Mouse (Mus musculus) gonadal fat pad, adult 2 months (tissue): Measurements from ENCODE around the gene Zfp941. TPM values are rescaled to one million over a fixed set of nuclear protein-coding genes. Genes with fewer than 3 reads are reported as not detected.

Experiments
- DNase-seq: peaks from one replicate; pipeline ENCODE4 v3.0.0-alpha.2; 2012; ENCODE audit warnings: low read depth
- polyA plus RNA-seq: library from polyadenylated mRNA; depleted of rRNA; stranded (reverse); fragments of >200 nt; gene quantifications from 2 replicates; pipeline ENCODE4 v1.2.3, GENCODE M21; 2012; rRNA removed

Gene Zfp941
- 0.20 and 0.30 TPM in 2 replicates for polyA plus RNA-seq

DNA sequence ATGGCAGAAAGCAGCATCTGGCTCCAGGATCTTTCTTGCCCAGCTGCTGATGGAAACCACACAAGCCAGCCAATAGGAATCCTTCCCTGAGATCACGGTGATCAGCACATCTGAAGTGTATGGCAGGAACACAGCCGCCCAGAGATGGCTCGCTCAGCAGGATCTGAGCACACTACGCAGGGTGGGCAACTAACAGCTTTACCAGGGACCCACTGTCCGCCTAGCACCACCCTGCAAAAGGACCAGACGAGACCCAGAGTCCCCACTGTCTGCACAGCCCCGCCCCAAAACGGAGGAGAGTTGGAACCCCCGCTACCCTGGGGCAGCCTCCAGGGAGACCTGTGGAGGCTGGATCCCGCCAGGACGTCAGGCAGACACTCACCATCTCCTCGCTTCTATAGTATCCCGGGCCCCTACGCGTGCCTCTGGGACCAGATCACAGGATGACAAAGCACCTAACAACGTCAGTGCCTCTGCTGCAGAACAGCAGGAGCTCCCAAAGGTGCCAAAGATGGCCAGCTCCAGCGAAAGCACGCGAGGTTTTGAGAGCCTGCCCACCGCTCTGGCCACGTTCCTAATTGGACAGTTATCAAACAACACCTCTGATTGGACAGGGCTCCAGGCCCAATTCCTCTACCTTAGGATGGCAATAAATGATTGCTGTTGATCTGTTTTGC lies at the start of gene Zfp941:
Zfp941 (minus strand) TSS at position 526 of the 677 bp plus-strand sequence.
- DNase-seq = no peak

GRCm38 (mm10) chr7:140864761-140865160 lies 42.8 kb upstream of the Zfp941 start:
- no peak for DNase-seq

GRCm38 (mm10) chr7:140860728-140861127 lies 38.8 kb upstream of the Zfp941 start:
- DNase-seq = no peak

GRCm38 (mm10) chr7:140859997-140860396 lies 38.0 kb upstream of the Zfp941 start:
- no peak for DNase-seq

GRCm38 (mm10) chr7:140858746-140859145 lies 36.8 kb upstream of the Zfp941 start:
- no peak for DNase-seq

DNA sequence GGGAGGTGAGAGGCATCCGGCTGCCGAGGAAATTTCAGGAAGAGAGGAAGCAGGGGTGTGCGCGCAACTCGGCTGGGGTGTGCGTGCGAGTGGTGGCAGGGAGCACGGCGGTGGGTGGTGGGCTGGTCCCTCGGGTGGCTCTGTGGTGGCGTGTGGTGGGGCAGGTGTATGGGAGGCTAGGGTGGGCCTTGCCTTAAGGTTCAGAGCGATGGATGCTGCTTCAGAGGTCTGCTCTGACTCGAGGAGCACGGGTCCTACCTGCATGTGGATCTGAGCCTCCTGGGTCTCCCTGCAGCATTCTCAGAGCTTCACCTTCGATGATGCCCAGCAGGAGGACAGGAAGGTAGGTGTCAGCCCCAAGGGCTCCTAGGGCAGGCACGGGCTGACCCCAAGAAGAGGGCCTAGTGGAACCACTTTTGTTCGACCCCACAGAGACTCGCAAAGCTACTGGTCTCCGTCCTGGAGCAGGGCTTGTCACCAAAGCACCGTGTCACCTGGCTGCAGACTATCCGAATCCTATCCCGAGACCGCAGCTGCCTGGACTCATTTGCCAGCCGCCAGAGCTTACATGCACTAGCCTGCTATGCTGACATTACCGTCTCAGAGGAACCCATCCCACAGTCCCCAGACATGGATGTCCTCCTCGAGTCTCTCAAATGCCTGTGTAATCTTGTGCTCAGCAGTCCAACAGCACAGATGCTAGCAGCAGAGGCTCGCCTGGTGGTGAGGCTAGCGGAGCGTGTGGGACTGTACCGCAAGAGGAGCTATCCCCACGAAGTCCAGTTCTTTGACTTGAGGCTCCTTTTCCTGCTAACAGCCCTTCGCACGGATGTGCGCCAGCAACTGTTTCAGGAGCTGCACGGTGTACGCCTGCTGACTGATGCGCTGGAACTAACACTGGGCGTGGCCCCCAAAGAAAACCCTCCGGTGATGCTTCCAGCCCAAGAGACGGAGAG lies 35.9 kb upstream of the Zfp941 start, which contains the start of gene Bet1l:
Bet1l (minus strand) TSS at position 28 of the 956 bp plus-strand sequence.
- DNase-seq = no peak

DNA sequence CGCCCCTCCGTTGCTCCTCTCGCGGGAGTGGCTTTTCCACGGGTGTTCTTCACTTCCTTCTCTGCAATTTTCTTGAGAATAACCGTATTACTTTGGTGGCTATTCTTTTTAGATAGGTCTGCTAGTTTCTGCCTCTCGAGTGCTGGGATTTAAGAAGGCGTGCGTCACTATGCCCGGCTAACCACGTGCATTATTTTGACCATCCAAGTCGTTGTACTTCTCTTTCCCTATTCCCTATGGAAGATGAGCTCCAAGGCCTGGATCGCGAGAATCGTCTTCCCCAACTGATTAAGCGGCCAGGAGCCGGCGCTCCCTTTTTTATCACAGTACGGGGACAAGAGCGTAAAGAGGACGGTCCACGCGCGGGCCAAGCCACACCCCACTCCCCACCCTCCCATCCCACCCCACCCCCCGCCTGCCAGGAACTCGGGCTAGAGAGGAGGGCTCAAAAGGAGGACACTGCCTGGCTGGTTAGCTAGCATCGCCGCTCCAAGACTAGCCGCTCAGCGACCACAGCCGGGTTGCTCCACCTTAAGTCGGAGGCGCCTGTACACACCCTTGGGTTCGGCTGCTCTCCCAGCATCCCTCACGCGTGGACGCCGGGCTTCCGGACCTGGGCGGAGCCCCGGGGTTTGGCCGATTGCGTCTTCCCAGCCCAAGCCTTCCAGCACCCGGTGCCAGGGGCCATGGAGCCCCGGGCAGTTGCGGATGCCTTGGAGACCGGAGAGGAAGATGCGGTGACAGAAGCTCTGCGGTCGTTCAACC lies 35.0 kb upstream of the Zfp941 start, which contains the start of gene Ric8a:
Ric8a (plus strand) TSS at position 173 of the 765 bp plus-strand sequence.
- no peak for DNase-seq

GRCm38 (mm10) chr7:140855860-140856784 lies 34.1 kb upstream of the Zfp941 start, which contains the start of gene Gm45785:
Gm45785 (minus strand) TSS chr7:140856331.
- DNase-seq = peak; percentile 83

DNA sequence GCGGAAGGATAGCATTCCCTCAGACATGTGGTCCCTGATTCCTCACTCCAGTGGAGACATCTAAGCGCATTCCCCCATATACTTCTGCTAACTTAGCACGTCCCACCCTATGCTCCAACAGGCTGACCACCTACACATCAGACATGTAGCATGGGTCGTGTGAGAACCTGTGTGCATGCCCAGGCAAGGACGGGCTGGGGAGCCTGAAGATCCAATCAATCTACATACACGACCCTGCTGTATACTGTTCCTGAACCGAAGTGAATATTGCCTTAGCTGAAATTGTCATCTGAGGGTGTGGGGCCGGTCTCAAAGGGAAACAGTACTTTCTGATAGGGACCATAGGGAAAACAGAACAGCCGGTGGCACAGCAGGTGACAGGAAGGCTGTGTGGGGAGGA lies 33.2 kb upstream of the Zfp941 start:
- no peak for DNase-seq

GRCm38 (mm10) chr7:140854483-140854882 lies 32.5 kb upstream of the Zfp941 start:
- no peak for DNase-seq

DNA sequence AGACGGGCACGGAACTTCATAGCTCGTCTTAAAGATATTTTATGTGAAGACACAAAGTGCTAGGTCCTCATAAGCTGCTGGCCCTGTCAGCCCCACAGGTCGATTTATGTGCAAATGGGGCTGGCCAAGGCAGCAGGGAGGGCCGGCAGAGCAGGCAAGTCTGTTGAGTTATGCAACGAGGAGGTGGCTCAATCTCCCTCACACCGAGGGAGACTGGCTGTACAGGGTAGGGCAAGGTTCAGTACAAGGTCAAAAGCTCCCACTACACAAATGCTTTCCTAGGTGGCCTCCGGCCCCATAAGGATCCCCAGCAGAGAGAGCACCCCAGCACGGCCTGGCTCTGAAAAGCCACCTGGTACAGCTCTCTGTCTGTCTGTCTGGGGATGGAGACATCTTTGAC lies 31.4 kb upstream of the Zfp941 start:
- DNase-seq = no peak

DNA sequence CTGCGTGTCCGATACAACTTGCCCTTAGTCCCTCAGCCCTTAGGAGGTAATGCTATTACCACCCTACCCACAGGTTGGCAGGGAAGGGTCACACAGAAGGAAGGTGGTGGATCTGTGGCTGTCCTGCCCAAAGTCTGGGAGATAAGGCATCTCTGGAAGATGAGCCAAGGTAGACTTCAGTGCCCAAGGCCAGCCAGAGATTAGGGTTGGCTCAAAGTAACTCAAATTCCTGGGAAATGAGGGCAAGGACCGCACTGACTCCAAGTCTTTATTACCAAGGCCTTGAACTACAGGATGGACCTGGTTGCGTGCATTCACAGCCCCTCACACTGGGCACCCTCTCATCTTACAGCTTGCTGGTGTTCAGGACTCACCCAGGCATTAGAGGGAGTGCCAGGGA lies 29.9 kb upstream of the Zfp941 start:
- DNase-seq = no peak

- no peak for DNase-seq
These were observed 26.6 kb upstream of the Zfp941 start for GRCm38 (mm10) chr7:140848591-140848990.

DNA sequence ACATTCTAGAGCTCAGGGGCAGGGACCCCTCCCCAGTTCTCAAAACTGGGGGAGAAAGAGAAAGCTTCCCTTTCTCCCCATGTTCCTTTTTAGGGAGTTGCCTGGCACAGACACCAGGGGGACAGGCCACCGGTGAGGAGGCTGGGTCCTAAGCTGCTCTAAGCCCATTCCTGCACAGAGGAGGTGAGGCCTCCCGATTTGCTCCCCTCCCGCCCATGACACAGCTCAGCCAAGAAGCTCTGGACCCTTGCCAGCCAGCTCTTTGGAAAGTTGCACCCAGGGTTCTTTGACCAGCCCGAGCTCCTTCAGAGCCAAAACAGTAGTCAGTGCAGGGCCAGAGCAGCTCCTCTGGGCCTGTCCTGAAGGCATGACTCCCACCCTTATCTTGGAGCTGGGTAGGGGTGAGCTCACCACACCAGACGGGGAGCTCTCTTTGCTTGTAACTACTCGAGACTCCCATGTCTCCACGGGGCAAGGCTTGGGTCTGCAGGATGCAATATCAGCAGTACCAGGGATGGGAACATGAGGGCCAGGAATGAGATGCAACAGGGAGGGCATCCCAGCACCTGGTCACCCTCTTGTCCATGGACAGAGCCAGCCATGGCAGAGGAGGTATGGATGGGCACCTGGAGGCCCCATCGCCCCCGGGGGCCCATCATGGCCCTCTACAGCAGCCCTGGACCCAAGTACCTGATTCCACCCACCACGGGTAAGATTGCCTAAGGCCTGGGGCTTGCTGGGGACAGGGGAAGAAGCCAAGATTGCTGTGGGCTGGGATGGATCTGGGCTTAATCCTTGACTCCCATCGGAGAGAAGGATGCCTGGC lies 26.0 kb upstream of the Zfp941 start, which contains the start of gene Odf3:
Odf3 (plus strand) TSS at position 51 of the 826 bp plus-strand sequence.
- DNase-seq = no peak

DNA sequence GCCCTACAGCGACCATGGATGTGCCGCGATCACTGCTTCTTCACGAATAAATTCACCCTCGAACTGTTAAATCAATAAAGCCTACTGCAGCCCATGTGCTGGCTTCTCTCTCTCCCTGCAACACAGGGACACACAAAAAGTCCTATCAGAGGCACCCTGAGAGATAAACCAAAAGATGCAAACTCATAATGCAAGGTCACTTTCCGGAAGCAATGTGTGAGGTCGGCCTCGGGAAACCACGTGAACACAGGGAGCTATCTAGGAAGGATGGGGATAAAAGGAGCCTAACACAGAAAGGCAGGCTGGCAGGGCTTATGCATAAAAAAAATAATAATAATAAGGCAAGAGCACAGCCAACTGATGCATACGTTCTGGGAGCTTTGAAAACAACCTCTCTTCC lies 24.7 kb upstream of the Zfp941 start:
- DNase-seq = no peak

DNA sequence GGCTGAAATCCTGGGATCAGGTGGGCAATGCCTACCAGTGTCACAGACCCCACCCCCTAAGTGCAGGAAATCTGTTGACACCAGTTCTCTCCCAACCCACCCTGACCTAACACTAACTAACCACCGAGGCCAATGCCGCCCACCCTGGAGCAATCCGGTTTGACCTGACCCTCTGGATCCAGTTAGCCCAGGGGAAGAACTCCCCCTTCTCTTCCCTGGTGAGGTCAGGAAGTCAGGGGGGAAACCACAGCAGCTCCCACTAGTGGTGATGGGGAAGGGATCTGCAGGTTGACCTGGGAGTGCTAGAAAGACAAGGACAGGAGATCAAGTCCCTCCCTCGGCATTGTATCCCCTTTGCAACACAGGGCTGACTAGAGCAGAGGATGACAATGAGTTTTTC lies 23.7 kb upstream of the Zfp941 start:
- DNase-seq = no peak

DNA sequence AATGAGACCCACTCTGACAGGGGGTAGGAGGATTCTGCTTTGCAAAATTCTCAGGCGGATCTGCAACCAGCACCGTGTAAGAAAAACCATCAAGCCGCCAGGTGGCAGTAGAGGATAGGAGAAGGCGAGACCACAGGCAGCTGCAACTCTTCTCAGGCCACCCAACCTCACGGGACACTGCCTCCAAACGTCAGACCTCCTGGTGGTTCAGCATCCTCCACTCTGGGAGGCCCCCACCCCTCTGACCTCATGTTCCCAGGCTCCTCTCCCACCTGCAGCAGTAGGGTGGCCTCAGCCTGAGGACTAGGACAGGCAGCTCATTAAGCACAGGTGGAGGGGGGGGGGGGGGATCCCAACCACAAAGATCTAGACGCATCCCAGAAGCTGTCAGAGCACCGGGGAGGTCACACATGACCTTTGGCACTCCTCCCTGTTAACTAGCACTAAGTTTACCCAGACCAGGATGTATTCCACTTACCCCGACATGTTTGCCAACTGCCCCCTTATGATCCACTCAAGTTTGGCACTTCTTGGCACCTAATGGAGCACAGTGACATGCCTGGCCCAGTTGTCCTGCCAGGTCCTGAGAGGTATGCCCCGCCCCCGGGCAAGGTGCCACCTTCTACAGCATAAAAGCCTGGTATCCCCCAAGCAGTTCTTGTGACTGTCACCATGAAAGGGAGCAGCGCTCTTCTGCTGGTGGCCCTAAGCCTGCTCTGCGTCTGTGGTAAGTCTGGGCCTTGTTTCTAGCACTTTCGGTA lies 23.1 kb upstream of the Zfp941 start, which contains the start of gene Scgb1c1:
Scgb1c1 (plus strand) TSS at position 643 of the 761 bp plus-strand sequence.
- DNase-seq = no peak

- DNase-seq = no peak
These were observed 21.8 kb upstream of the Zfp941 start for GRCm38 (mm10) chr7:140843806-140844205.
